Mouse (Mus musculus) lung, postnatal 0 days (tissue): ENCODE measurements at regions not wholly inside any gene's neighbourhood (a gene's known extent, or its start where the extent isn't known, plus 50 kb on each side); places are given as distances from the start of the nearest gene placed in this dataset.

Source experiments
- ATAC-seq: fragments of 200-750 bp; cut with Nextera tagmentation; 2 replicates; pipeline ENCODE4 v1.8.0; 2017; ENCODE audit warnings: moderate library complexity
- DNase-seq: peaks from one replicate; pipeline ENCODE4 v3.0.0-alpha.2; 2016; ENCODE audit warnings: low spot score
- H3K27ac ChIP-seq: fragments of 300-500 bp; sonication (generic); 2 replicates; pipeline ENCODE4 v1.5.1; 2014; ENCODE audit warnings: antibody characterized with exemption, mild to moderate bottlenecking, low read length, mixed read lengths
- H3K27me3 ChIP-seq: fragments of 300-500 bp; sonication (generic); replicated peaks from 2 replicates; pipeline ENCODE4 v1.6.1; 2014; ENCODE audit warnings: low read length, mixed read lengths; ENCODE audit not compliant: insufficient read depth
- H3K36me3 ChIP-seq: fragments of 300-500 bp; sonication (generic); 2 replicates; pipeline ENCODE4 v1.6.1; 2014; ENCODE audit warnings: low read length, mixed read lengths; ENCODE audit not compliant: insufficient read depth
- H3K4me1 ChIP-seq: fragments of 300-500 bp; sonication (generic); 2 replicates; pipeline ENCODE4 v1.6.1; 2014; ENCODE audit warnings: antibody characterized with exemption, low read depth, low read length, mixed read lengths; ENCODE audit not compliant: insufficient read depth
- H3K4me2 ChIP-seq: fragments of 300-500 bp; sonication (generic); replicated peaks from 2 replicates; pipeline ENCODE4 v1.6.1; 2014; ENCODE audit warnings: low read depth, mild to moderate bottlenecking, low read length, moderate library complexity, mixed read lengths
- H3K4me3 ChIP-seq: fragments of 300-500 bp; sonication (generic); 2 replicates; pipeline ENCODE4 v1.5.1; 2014; ENCODE audit warnings: low read depth, low read length
- H3K9ac ChIP-seq: fragments of 300-500 bp; sonication (generic); replicated peaks from 2 replicates; pipeline ENCODE4 v1.6.1; 2014; ENCODE audit warnings: low read depth, mild to moderate bottlenecking
- H3K9me3 ChIP-seq: fragments of 300-500 bp; sonication (generic); 2 replicates; pipeline ENCODE4 v1.6.1; 2016; ENCODE audit warnings: low read length, mixed read lengths
- CTCF ChIP-seq: IDR thresholded peaks from 2 replicates; pipeline ENCODE4 v1.5.1; 2016; ENCODE audit warnings: antibody characterized with exemption, mild to moderate bottlenecking
- EP300 ChIP-seq: IDR thresholded peaks from 2 replicates; pipeline ENCODE4 v1.6.1; 2016; ENCODE audit warnings: antibody characterized with exemption, mild to moderate bottlenecking, control low read depth
- WGBS: fragments of 180-500 bp; shearing (Covaris S2); extraction: QIAGEN DNeasy Blood & Tissue Kit; methylation state at CpG from one replicate; pipeline ENCODE4 v1.1.7; 2014; 5-methylcytosine and 5-hydroxymethylcytosine counted together

DNA sequence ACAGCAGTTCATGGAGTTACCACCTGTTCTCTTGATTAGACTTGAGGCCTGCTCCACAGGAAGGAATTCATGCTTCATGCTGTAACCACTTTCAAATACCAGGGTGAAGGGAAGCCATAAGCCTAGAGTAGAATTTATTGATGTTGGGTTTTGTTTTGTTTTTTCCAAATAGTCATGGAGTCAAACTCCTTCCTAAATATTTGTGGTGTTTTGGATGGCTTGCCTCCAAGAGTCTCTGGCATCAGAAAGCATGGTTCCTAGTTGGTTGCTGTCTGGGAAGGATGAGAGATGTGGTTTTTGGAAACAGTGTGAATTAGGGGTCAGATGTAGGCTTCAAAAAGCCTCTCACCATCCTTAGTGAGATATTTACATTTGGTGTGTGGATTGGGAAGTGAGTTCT, 141.5 kb downstream of the Alg10b start:
- Histone ChIP-seq H3K27ac (no peak overlapping the region), H3K9me3 (no peaks in the 10 kb centered on the region), H3K9ac (no peak overlapping the region), H3K4me2 (no peak overlapping the region), H3K4me3 (no peak overlapping the region), H3K36me3 (no peaks in the 10 kb centered on the region), H3K4me1 (no peaks in the 10 kb centered on the region), H3K27me3 (no peaks in the 10 kb centered on the region)
- no peak for DNase-seq
- TF ChIP-seq EP300: no peak
- TF ChIP-seq CTCF: no peak
- ATAC-seq: no peak

DNA sequence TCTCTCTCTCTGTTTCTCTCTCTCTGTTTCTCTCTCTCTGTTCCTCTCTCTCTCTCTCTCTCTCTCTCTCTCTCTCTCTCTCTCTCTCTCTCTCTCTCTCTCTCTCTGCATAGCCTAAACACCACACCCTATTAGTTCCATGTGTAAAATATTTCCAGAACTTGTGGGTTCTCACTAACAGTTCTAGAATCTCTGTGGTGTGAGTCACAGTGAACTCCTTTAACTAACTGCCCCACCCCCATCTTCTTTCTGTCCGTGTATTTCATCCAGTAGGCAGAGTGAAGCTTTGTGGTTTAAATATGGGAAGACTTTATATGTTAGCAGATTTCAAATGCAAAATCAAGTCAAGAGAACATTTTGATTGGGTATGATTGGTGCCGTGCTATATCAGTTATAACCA, 153.8 kb downstream of the Alg10b start:
- DNase-seq (no peak), ATAC-seq (no peak)
- WGBS: 77% methylated on average over 2 of the region's 2 CpGs
- Histone ChIP-seq H3K36me3 (no peaks in the 10 kb centered on the region), H3K4me3 (no peak overlapping the region), H3K4me1 (no peaks in the 10 kb centered on the region), H3K4me2 (no peak overlapping the region), H3K9ac (no peak overlapping the region), H3K27ac (no peak overlapping the region), H3K9me3 (no peaks in the 10 kb centered on the region), H3K27me3 (no peaks in the 10 kb centered on the region)
- TF ChIP-seq CTCF (no peak), EP300 (no peak)

DNA sequence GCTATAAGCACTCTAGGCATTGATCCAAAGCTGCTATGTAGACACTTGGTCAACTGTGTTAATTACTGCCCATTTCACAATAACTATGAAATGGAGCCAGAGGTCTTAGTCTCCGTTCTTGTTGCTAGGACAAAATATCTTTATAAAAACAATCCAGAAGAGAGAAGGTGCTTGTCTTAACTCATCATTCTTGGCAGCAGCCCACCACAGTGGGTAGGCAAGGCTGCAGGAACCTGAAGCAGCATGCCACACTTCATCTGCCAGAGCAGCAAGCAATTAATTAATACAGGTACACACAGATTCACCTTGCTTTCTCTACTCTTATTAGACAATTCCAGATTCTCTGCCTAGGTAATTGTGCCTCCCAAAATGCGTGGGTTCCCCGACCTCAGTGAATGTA, 172.8 kb downstream of the Alg10b start:
- Histone ChIP-seq H3K4me2 (no peak overlapping the region), H3K9ac (no peak overlapping the region), H3K4me1 (no peaks in the 10 kb centered on the region), H3K27ac (no peak overlapping the region), H3K4me3 (no peak overlapping the region), H3K27me3 (no peaks in the 10 kb centered on the region), H3K36me3 (no peaks in the 10 kb centered on the region), H3K9me3 (no peaks in the 10 kb centered on the region)
- TF ChIP-seq CTCF (no peak), EP300 (no peak)
- ATAC-seq (no peak), DNase-seq (no peak)
- WGBS: 81% methylated on average over 3 of the region's 3 CpGs

DNA sequence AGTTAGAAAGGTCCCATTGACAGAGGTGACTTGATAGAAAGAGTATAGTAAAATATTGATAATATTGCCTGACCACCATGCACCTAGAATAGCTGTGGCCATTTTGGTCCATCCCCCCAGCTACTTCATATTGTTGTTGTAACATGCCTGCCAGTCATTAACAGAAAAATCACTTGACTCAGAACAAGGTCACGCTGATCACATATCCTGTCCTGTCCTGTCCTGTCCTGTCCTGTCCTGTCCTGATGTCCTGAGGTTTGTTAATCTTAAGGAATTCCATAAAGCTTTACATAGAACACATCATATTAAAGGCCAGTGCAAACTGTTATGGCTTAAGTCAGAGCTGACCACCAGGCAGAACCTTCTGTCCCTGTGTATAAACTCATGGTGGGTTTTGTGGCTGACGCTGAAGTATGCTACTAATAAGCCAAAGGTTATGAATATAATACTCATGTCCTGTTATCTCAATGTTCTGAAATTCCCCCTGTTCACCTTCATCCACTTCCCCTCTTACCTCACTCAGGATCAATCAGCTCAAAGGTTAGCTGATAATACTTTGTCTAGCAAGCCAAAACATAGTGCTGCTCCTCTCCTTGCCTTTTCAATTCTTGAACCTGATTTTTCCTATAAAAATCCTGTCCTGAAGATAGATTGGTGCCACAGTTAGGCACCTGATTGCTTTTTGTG, 173.7 kb downstream of the Alg10b start:
- DNase-seq: no peak
- WGBS: 81% methylated on average over 2 of the region's 2 CpGs
- no peaks in the 10 kb centered on the region for H3K4me1 ChIP-seq

DNA sequence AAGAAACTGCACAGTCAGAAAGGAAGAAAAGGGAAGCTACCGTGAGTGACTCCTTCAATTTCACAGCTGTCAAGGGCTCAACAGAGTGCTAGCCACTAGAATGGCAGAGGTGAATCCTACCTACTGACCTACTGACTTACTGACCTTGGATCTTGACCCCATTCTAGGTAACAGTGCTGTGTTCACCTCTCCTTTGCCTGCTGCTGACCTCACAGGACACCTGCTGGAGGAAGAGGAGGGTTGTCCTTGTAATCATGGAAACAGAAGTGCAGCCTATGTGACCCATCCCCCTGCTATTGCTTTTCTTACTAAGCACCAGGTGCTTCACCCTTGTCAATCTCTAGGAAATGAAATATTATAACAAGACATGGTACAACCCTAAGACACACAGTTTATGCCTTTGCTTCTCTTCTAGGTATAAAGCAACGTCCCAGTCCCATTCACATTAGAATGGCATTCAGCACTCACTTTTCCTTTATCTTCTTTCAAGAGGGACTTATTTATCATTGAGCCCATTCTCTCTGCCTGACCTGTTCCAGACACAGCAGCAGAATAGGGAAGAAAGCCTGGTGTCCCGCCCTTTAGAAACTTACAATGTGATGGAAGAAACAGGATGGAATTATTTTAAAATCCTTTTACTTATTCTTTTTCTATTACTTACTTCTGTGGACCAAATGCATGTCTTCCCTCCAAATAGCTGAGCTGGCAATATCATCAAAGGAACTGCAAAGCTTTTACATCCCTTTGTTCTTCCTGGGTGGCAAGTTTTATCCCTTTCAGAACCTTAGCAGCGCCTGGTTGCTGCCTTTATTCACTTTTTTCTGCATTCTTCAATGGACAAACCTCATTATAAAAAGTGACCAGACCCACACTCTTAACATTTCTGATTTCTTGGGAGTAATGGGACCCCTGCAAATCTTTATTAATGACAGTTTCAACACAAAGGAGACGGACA, 176.5 kb downstream of the Alg10b start:
- ATAC-seq (no peak), DNase-seq (no peak)
- Histone ChIP-seq H3K9ac (no peak overlapping the region), H3K4me1 (no peaks in the 10 kb centered on the region), H3K9me3 (no peaks in the 10 kb centered on the region), H3K36me3 (no peaks in the 10 kb centered on the region), H3K27me3 (no peaks in the 10 kb centered on the region), H3K4me2 (no peak overlapping the region), H3K4me3 (no peak overlapping the region), H3K27ac (no peak overlapping the region)
- WGBS: 47% methylated on average over 5 of the region's 5 CpGs
- TF ChIP-seq EP300 (no peak), CTCF (no peak)

More for the DNA sequence above, 173.7 kb downstream of the Alg10b start:
- Histone ChIP-seq H3K36me3 (no peaks in the 10 kb centered on the region), H3K4me3 (no peak overlapping the region), H3K27me3 (no peaks in the 10 kb centered on the region), H3K4me2 (no peak overlapping the region), H3K27ac (no peak overlapping the region), H3K9ac (no peak overlapping the region), H3K9me3 (no peaks in the 10 kb centered on the region)
- ATAC-seq: no peak
- TF ChIP-seq EP300 (no peak), CTCF (no peak)

DNA sequence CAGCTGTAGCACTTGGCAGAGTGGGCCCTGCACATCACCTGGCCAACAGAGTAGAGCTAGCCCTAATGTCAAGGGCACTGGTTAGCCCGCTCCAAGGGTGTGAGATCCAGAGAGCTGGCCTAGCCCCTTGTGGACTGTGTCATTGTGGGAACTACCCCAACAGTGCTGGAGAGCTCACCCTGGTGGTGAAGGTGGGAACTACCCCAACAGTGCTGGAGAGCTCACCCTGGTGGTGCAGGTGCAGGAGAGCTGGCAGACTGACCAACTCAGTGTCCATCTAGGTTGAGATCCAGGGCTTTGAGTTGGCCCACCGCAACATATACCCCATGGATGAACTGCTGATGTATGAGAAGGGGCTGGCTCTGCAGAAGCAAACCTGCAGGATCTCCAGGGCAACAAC, 196.7 kb downstream of the Alg10b start:
- H3K4me2 ChIP-seq: no peak overlapping the region
- no peak overlapping the region for H3K27ac ChIP-seq
- H3K9me3 ChIP-seq: no peaks in the 10 kb centered on the region
- H3K9ac ChIP-seq: no peak overlapping the region
- ATAC-seq (no peak), DNase-seq (no peak)
- 89% methylated on average over 2 of the region's 2 CpGs for WGBS
- no peaks in the 10 kb centered on the region for H3K36me3 ChIP-seq
- no peak overlapping the region for H3K4me3 ChIP-seq
- peak; percentile 37; the same call in 1 of the 2 replicates for TF ChIP-seq CTCF
- TF ChIP-seq EP300: no peak
- H3K4me1 ChIP-seq: no peaks in the 10 kb centered on the region
- no peaks in the 10 kb centered on the region for H3K27me3 ChIP-seq
